Mouse (Mus musculus) spleen, adult 2 months (tissue): ENCODE measurements around the gene Esam.

Source experiments
- CTCF ChIP-seq: fragments of 200-500 bp; IDR thresholded peaks from 2 replicates; pipeline ENCODE4 v1.5.1; 2011; ENCODE audit warnings: mild to moderate bottlenecking, inconsistent platforms; ENCODE audit not compliant: insufficient read depth, insufficient read length, insufficient replicate concordance; ENCODE audit errors: extremely low read depth
- POLR2A ChIP-seq: fragments of 200-500 bp; IDR thresholded peaks from 2 replicates; pipeline ENCODE4 v1.6.1; 2011; ENCODE audit warnings: low read depth, low read length, inconsistent platforms

- TF ChIP-seq CTCF: no peak
- no peak for TF ChIP-seq POLR2A
These were observed 13.1 kb downstream of the Esam start for GRCm38 (mm10) chr9:37540701-37541575.
